Mouse (Mus musculus): ENCODE measurements at regions not wholly inside any gene's neighbourhood (a gene's known extent, or its start where the extent isn't known, plus 50 kb on each side); places are given as distances from the start of the nearest gene placed in this dataset.

DNA sequence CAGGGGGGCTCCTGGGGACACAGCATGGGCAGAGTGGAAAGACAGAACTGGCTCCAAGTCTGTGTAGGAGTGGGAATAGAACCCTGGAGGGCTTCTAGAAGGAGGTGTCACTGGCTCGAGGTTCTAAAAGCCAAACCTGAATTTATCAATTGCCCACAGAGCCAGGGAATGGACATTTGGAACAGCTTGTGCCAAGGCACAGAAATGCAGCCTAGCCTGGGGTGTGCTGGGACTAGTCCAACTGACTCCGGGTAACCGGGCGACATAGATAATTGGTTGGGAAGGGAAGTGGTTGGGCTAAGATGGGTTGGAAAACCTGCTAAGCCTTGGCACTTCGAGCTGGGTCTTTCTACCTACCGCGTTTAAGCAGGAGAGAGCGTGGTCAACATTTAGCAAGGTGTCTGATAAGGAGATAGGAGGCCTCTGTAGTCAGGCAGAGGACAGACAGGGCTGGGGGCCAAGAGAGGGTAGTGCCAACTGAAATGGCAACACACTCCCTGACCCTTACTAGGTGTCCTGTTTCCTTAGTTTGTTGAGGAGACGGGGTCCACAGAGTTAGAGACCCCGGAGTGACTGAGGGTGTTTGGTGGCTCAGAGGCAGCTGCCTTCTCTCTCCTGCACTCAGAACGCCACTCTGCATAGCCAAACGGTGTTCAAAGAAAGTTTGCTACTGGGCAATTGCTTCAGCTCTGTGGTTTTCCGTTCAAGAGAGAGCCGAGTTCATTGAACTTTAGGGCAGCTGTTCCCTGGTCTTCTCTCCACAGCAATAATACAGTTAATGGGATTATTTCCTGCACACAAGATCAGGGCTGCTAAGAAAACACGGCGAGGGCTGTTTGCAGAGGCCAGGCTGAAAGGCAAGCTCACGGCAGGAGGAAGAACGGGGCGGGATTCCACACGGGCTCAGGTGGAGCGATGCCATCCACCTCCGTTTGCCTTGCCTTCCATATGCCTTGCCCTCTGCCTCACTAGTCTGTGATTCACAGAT is 138.3 kb upstream of the 1600014C23Rik start:
- Histone ChIP-seq H3K36me3 (ENCODE audit: control insufficient read depth, insufficient read depth, low read length) (no peaks in the 10 kb centered on the region), H3K4me3 (ENCODE audit: control insufficient read depth in 1 of 2, insufficient read depth in 1 of 2, low read depth in 1 of 2, low read length in 2 of 2) (no peak overlapping the region), H3K9ac (ENCODE audit: low read length) (no peak overlapping the region), H3K27ac (replicated peaks in 1 of 2; ENCODE audit: control insufficient read depth in 1 of 2, insufficient read depth in 1 of 2, low read depth in 2 of 2, low read length in 2 of 2) (no peak overlapping the region), H3K4me1 (ENCODE audit: control insufficient read depth in 2 of 2, insufficient read depth in 2 of 2, low read length in 2 of 2) (peaks cover 22 to 23% of the 10 kb centered on the region in 2 experiments), H3K4me2 (ENCODE audit: low read length) (no peak overlapping the region), H3K27me3 (ENCODE audit: control insufficient read depth, insufficient read depth, low read length) (peaks cover 45% of the 10 kb centered on the region), H3K9me3 (ENCODE audit: control insufficient read depth, low read length) (no peaks in the 10 kb centered on the region)
- no peak for ATAC-seq (ENCODE audit: insufficient number of reproducible peaks, insufficient read depth, low FRiP score, low read depth)
- 44% methylated on average over 22 of the region's 22 CpGs for WGBS

- Histone ChIP-seq H3K4me2 (ENCODE audit: low read length) (no peak overlapping the region), H3K4me1 (ENCODE audit: control insufficient read depth in 2 of 2, insufficient read depth in 2 of 2, low read length in 2 of 2) (peaks cover 27 to 30% of the 10 kb centered on the region in 2 experiments), H3K9ac (ENCODE audit: low read length) (no peak overlapping the region), H3K36me3 (ENCODE audit: control insufficient read depth, insufficient read depth, low read length) (no peaks in the 10 kb centered on the region), H3K9me3 (ENCODE audit: control insufficient read depth, low read length) (no peaks in the 10 kb centered on the region), H3K27me3 (ENCODE audit: control insufficient read depth, insufficient read depth, low read length) (peaks cover 45% of the 10 kb centered on the region), H3K4me3 (ENCODE audit: control insufficient read depth in 1 of 2, insufficient read depth in 1 of 2, low read depth in 1 of 2, low read length in 2 of 2) (no peak overlapping the region), H3K27ac (replicated peaks in 1 of 2; ENCODE audit: control insufficient read depth in 1 of 2, insufficient read depth in 1 of 2, low read depth in 2 of 2, low read length in 2 of 2) (no peak overlapping the region)
- 85% methylated on average over 9 of the region's 9 CpGs for WGBS
- no peak for ATAC-seq (ENCODE audit: insufficient number of reproducible peaks, insufficient read depth, low FRiP score, low read depth)
Observed at GRCm38 (mm10) chr17:45871067-45871466, 137.4 kb upstream of the 1600014C23Rik start.

DNA sequence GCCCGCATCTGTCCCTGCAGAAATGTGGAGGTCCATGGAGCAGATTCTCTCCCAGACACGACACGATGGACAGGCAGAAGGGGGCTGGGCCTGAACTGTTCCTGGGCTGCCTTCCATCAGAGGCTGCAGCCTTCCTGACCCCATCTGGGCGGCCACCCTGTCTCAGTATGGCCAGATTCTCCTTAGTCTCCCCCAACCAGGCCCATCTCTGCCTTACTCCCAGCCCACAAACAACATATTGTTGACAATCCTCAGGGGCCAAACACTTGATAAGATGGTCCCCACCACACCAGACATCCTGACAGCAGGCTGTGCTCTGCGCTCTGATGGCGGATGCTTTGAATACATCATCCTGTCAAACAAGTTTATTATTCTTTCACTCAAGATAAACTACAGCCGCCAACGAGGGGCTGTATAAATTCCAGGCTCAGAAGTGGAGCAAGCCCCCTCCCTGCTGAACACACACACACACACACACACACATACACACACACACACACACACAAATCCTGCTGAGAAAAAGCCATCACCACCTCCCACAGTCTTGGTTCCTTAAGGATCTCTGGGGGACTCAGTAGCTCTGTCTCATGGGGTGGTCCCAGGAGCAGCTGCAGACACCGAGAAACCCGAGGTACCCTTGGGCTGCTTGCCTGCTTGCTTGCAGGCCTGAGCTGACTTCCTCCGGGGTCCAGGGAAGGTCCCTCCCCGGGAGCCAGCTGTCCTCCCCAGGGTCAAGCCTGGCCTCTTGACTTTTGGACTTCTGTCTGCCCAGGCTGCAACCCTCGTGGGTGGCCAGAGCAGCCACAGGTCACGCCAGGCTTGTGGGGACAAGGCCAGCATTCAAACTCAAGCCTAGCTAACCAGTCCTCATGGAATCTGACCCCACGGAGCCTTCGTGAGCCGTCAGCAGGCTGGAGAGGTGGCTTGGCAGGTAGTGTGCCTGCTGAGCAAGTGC is 135.6 kb upstream of the 1600014C23Rik start:
- no peaks in the 10 kb centered on the region for H3K9me3 ChIP-seq (ENCODE audit: control insufficient read depth, low read length)
- H3K36me3 ChIP-seq (ENCODE audit: control insufficient read depth, insufficient read depth, low read length): no peaks in the 10 kb centered on the region
- peaks cover 34% of the 10 kb centered on the region for H3K27me3 ChIP-seq (ENCODE audit: control insufficient read depth, insufficient read depth, low read length)
- no peak overlapping the region for H3K4me2 ChIP-seq (ENCODE audit: low read length)
- H3K27ac ChIP-seq (replicated peaks in 1 of 2; ENCODE audit: control insufficient read depth in 1 of 2, insufficient read depth in 1 of 2, low read depth in 2 of 2, low read length in 2 of 2): no peak overlapping the region
- WGBS: 55% methylated on average over 17 of the region's 17 CpGs
- no peak overlapping the region for H3K9ac ChIP-seq (ENCODE audit: low read length)
- ATAC-seq (ENCODE audit: insufficient number of reproducible peaks, insufficient read depth, low FRiP score, low read depth): no peak
- peaks cover 37 to 39% of the 10 kb centered on the region in 2 experiments for H3K4me1 ChIP-seq (ENCODE audit: control insufficient read depth in 2 of 2, insufficient read depth in 2 of 2, low read length in 2 of 2)
- H3K4me3 ChIP-seq (ENCODE audit: control insufficient read depth in 1 of 2, insufficient read depth in 1 of 2, low read depth in 1 of 2, low read length in 2 of 2): no peak overlapping the region

GRCm38 (mm10) chr17:45868539-45868938 is 134.9 kb upstream of the 1600014C23Rik start:
- ATAC-seq (ENCODE audit: insufficient number of reproducible peaks, insufficient read depth, low FRiP score, low read depth): no peak
- Histone ChIP-seq H3K4me3 (ENCODE audit: control insufficient read depth in 1 of 2, insufficient read depth in 1 of 2, low read depth in 1 of 2, low read length in 2 of 2) (no peak overlapping the region), H3K4me1 (ENCODE audit: control insufficient read depth in 2 of 2, insufficient read depth in 2 of 2, low read length in 2 of 2) (peaks cover 32 to 35% of the 10 kb centered on the region in 2 experiments), H3K4me2 (ENCODE audit: low read length) (no peak overlapping the region), H3K9ac (ENCODE audit: low read length) (no peak overlapping the region), H3K27me3 (ENCODE audit: control insufficient read depth, insufficient read depth, low read length) (peaks cover 31% of the 10 kb centered on the region), H3K27ac (replicated peaks in 1 of 2; ENCODE audit: control insufficient read depth in 1 of 2, insufficient read depth in 1 of 2, low read depth in 2 of 2, low read length in 2 of 2) (no peak overlapping the region), H3K36me3 (ENCODE audit: control insufficient read depth, insufficient read depth, low read length) (no peaks in the 10 kb centered on the region), H3K9me3 (ENCODE audit: control insufficient read depth, low read length) (no peaks in the 10 kb centered on the region)
- WGBS: 90% methylated on average over 4 of the region's 4 CpGs

DNA sequence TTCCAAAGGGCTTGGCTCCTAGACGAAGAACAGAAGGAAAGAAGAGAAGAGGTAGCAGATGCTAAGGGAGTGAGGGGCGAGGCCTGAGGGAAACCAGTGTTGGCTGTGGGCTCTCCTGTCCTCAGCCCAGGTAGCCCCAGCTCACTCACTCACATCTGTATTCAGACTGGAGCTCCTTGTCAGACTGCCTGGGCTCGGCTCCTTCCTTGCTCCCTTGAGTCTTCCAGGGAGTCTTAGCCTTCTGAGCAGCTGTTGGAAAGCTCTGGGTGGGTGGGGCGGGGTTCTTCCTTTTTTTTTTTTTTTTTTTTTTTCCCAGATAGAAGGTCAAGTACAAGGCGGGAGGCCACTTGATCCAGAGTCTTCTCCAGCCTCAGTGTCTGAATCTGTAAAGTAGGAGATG is 134.1 kb upstream of the 1600014C23Rik start:
- H3K4me3 ChIP-seq (ENCODE audit: control insufficient read depth in 1 of 2, insufficient read depth in 1 of 2, low read depth in 1 of 2, low read length in 2 of 2): no peak overlapping the region
- H3K4me1 ChIP-seq (ENCODE audit: control insufficient read depth in 2 of 2, insufficient read depth in 2 of 2, low read length in 2 of 2): peaks cover 27 to 31% of the 10 kb centered on the region in 2 experiments
- H3K27ac ChIP-seq (replicated peaks in 1 of 2; ENCODE audit: control insufficient read depth in 1 of 2, insufficient read depth in 1 of 2, low read depth in 2 of 2, low read length in 2 of 2): no peak overlapping the region
- H3K9ac ChIP-seq (ENCODE audit: low read length): no peak overlapping the region
- no peaks in the 10 kb centered on the region for H3K9me3 ChIP-seq (ENCODE audit: control insufficient read depth, low read length)
- H3K36me3 ChIP-seq (ENCODE audit: control insufficient read depth, insufficient read depth, low read length): no peaks in the 10 kb centered on the region
- no peak for ATAC-seq (ENCODE audit: insufficient number of reproducible peaks, insufficient read depth, low FRiP score, low read depth)
- peaks cover 23% of the 10 kb centered on the region for H3K27me3 ChIP-seq (ENCODE audit: control insufficient read depth, insufficient read depth, low read length)
- 77% methylated on average over 5 of the region's 5 CpGs for WGBS
- no peak overlapping the region for H3K4me2 ChIP-seq (ENCODE audit: low read length)

GRCm38 (mm10) chr17:45866876-45867652 is 133.4 kb upstream of the 1600014C23Rik start:
- ATAC-seq (ENCODE audit: insufficient number of reproducible peaks, insufficient read depth, low FRiP score, low read depth): no peak

DNA sequence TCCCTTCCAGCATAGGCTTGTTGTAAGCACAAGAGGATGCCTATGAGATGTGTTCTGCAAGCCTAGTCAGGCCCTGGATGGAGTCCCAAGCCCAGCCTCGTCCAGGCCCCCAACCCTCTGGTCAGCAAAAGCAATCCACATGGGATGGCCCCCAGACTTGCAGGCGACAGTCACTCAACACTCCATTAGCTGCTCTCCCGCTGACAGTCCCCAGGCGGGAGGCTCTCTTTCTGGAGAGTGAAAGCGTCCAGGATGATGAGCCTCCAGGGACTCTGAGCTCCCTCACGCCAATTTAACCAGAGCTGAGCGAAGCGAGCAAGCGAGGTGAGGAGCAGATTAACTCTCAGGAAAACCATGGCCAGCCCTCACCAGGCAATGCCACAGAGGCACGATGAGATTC is 132.7 kb upstream of the 1600014C23Rik start:
- Histone ChIP-seq H3K9me3 (ENCODE audit: control insufficient read depth, low read length) (no peaks in the 10 kb centered on the region), H3K36me3 (ENCODE audit: control insufficient read depth, insufficient read depth, low read length) (no peaks in the 10 kb centered on the region), H3K4me2 (ENCODE audit: low read length) (no peak overlapping the region), H3K27me3 (ENCODE audit: control insufficient read depth, insufficient read depth, low read length) (peaks cover 15% of the 10 kb centered on the region; the same call in 1 of the 2 replicates), H3K4me1 (ENCODE audit: control insufficient read depth in 2 of 2, insufficient read depth in 2 of 2, low read length in 2 of 2) (peaks cover 20 to 25% of the 10 kb centered on the region in 2 experiments), H3K4me3 (ENCODE audit: control insufficient read depth in 1 of 2, insufficient read depth in 1 of 2, low read depth in 1 of 2, low read length in 2 of 2) (no peak overlapping the region), H3K9ac (ENCODE audit: low read length) (no peak overlapping the region), H3K27ac (replicated peaks in 1 of 2; ENCODE audit: control insufficient read depth in 1 of 2, insufficient read depth in 1 of 2, low read depth in 2 of 2, low read length in 2 of 2) (no peak overlapping the region)
- 23% methylated on average over 10 of the region's 10 CpGs for WGBS
- ATAC-seq (ENCODE audit: insufficient number of reproducible peaks, insufficient read depth, low FRiP score, low read depth): no peak; the same call in 1 of the 2 replicates

More at GRCm38 (mm10) chr17:45866876-45867652, 133.4 kb upstream of the 1600014C23Rik start:
- no peaks in the 10 kb centered on the region for H3K9me3 ChIP-seq (ENCODE audit: control insufficient read depth, low read length)
- H3K4me2 ChIP-seq (ENCODE audit: low read length): no peak overlapping the region
- WGBS: 55% methylated on average over 15 of the region's 15 CpGs
- H3K36me3 ChIP-seq (ENCODE audit: control insufficient read depth, insufficient read depth, low read length): no peaks in the 10 kb centered on the region
- H3K27me3 ChIP-seq (ENCODE audit: control insufficient read depth, insufficient read depth, low read length): peaks cover 19% of the 10 kb centered on the region
- H3K4me1 ChIP-seq (ENCODE audit: control insufficient read depth in 2 of 2, insufficient read depth in 2 of 2, low read length in 2 of 2): peaks cover 24 to 28% of the 10 kb centered on the region in 2 experiments
- no peak overlapping the region for H3K27ac ChIP-seq (replicated peaks in 1 of 2; ENCODE audit: control insufficient read depth in 1 of 2, insufficient read depth in 1 of 2, low read depth in 2 of 2, low read length in 2 of 2)
- no peak overlapping the region for H3K9ac ChIP-seq (ENCODE audit: low read length)
- no peak overlapping the region for H3K4me3 ChIP-seq (ENCODE audit: control insufficient read depth in 1 of 2, insufficient read depth in 1 of 2, low read depth in 1 of 2, low read length in 2 of 2)

Data from heart, embryonic 14.5 days (tissue).